8 mouse cellular contexts compared by ENCODE assay signal in the genomic region with DNA sequence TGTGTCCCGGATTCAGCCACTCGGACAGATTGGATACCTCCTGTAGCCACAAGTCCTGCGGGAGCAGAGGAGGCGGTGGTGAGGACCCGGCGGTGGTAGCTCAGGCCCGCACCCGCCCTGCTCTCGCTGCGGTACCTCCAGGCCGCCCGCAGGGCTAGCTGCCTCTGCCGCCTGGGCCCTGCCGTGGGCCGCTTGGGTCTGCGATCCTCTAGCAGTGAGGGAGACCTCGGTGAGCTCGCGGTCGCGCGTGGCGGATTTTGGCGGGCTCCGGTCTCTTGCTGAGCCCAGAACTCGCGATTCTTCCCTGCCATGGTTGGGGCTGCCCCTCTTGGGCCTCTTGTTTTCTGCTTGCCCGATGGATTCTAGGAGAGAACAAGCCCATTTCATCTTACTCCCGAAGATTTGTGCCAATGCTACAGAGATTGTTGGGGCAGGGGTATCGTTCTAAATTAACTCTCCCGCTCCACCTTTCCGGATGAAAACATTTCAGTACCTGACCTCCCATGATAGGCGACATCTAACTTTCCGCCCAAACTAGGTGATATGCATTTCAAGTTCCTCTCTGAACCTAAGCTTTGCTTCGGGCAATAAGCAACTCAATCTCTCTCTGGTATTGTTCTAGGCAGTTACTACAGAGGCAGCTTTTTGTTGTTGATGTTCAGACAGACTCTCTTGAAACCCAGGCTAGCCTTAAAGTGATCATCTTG. TPM values are rescaled to one million over a fixed set of nuclear protein-coding genes. Genes with fewer than 3 reads are reported as not detected.
DNase-seq lines count a peak whose midpoint lies in the region; ATAC-seq and TF ChIP-seq lines count a peak whose summit lies in the region.

No protein-coding gene starts in this region.

- TF ChIP-seq CTCF in left cerebral cortex, adult 2 months (IDR thresholded peaks at IDR 0.05) = no peak
- TF ChIP-seq CTCF in bone marrow, adult 2 months (IDR thresholded peaks at IDR 0.05; ENCODE audit: control insufficient read depth, insufficient read depth, low read length) = no peak
- TF ChIP-seq CTCF in forebrain, postnatal 0 days (IDR thresholded peaks at IDR 0.05; ENCODE audit: low read depth) = peak; percentile 11; the same call in 1 of the 2 replicates

- no peaks in the 10 kb centered on the region for H3K9me3 ChIP-seq in forebrain, postnatal 0 days (ENCODE audit: low read length)

- H3K9ac ChIP-seq in forebrain, postnatal 0 days = peak overlapping the region; percentile 91

- under 1% methylated on average over 35 of the region's 35 CpGs for WGBS in bone marrow, adult 2 months
- WGBS in forebrain, postnatal 0 days = 2% methylated on average over 34 of the region's 35 CpGs

- H3K27me3 ChIP-seq in forebrain, postnatal 0 days (ENCODE audit: insufficient read depth, low read length) = no peaks in the 10 kb centered on the region

- TF ChIP-seq POLR2A in bone marrow, adult 2 months (IDR thresholded peaks at IDR 0.05; ENCODE audit: borderline replicate concordance, control insufficient read depth, low read depth, low read length) = no peak

- peak overlapping the region; percentile 84 for H3K4me3 ChIP-seq in left cerebral cortex, adult 2 months
- H3K4me3 ChIP-seq in bone marrow, adult 2 months (replicated peaks; ENCODE audit: control insufficient read depth, low read depth, low read length) = peak overlapping the region; percentile 96
- peak overlapping the region; percentile 86 for H3K4me3 ChIP-seq in forebrain, postnatal 0 days (ENCODE audit: low read depth, low read length)

- H3K27ac ChIP-seq in left cerebral cortex, adult 2 months = peak overlapping the region; percentile 96
- peak overlapping the region; percentile 89 for H3K27ac ChIP-seq in bone marrow, adult 2 months (ENCODE audit: control insufficient read depth, insufficient read depth, low read depth, low read length, poor library complexity)
- H3K27ac ChIP-seq in forebrain, postnatal 0 days (ENCODE audit: low read depth, low read length) = peak overlapping the region; percentile 91; the same call in 1 of the 2 replicates

- no peak for DNase-seq in left cerebral cortex, adult 2 months (ENCODE audit: extremely low spot score in 1 of 2, low spot score in 2 of 2)
- no peak for DNase-seq in left cerebral cortex, postnatal 25 days (ENCODE audit: low spot score in 2 of 2)
- no peak for DNase-seq in forebrain, postnatal 0 days
- DNase-seq in left cerebral cortex, adult 18-20 months (ENCODE audit: low spot score in 2 of 2) = no peak
- no peak for DNase-seq in right cerebral cortex, postnatal 36 days (ENCODE audit: low spot score in 2 of 2)
- no peak for DNase-seq in yolk sac, embryonic 10.5 days (ENCODE audit: low spot score)

- intact Hi-C loops in left cerebral cortex, adult 2 months (cut with DNase I) = loop anchor here (2.0 to 5.0 kb wide), 4 partner anchors 129 to 336 kb away; partner anchors contain the start of genes Bbs1, Ccdc87, Ccs and Mrpl11
- intact Hi-C loops in left cerebral cortex, postnatal 25 days (cut with DNase I) = no loop called here

- peak overlapping the region; percentile 84 for H3K4me2 ChIP-seq in forebrain, postnatal 0 days (ENCODE audit: low read depth)

- peaks cover 5% of the 10 kb centered on the region for H3K4me1 ChIP-seq in bone marrow, adult 2 months (ENCODE audit: control insufficient read depth, insufficient read depth, low read length)
- peaks cover 11% of the 10 kb centered on the region; the same call in 1 of the 2 replicates for H3K4me1 ChIP-seq in forebrain, postnatal 0 days (ENCODE audit: insufficient read depth)

- H3K36me3 ChIP-seq in forebrain, postnatal 0 days (ENCODE audit: insufficient read depth) = peaks cover 20% of the 10 kb centered on the region; the same call in 1 of the 2 replicates

- peak; percentile 62 for ATAC-seq in forebrain, postnatal 0 days
- peak; percentile 48 for ATAC-seq in megakaryocyte progenitor cell, adult 5-6 weeks (replicated peaks; ENCODE audit: poor library complexity)

RNA-seq across cellular contexts. Expression of gene Rce1, which starts 0.5 kb away (rescaled TPM):
- total RNA-seq in left cerebral cortex, adult 2 months (2021) = 10 to 100 TPM; 26.4 to 30.6 TPM
- total RNA-seq in left cerebral cortex, postnatal 25 days (2021) = 10 to 100 TPM; 25.1 to 26.1 TPM
- polyA plus RNA-seq in bone marrow, adult 2 months (2011; ENCODE audit: insufficient read depth, insufficient read length, low replicate concordance, missing spikeins) = 18.8 and 26.2 TPM in 2 replicates
- 51.9 and 65.1 TPM in 2 replicates for total RNA-seq in forebrain, postnatal 0 days (2014; rRNA removed)
- 47.5 and 52.4 TPM in 2 replicates for polyA plus RNA-seq in forebrain, postnatal 0 days (2015; fragmentation: Nextera tagmentation; extraction: Ambion mirVana)
- total RNA-seq in megakaryocyte progenitor cell, adult 5-6 weeks (2015) = 25.7 and 26.5 TPM in 2 replicates
- total RNA-seq in megakaryocyte progenitor cell, adult 5-6 weeks (2017) = 14.0 and 24.6 TPM in 2 replicates
- total RNA-seq in left cerebral cortex, adult 18-20 months (2021) = 10 to 100 TPM; 27.3 to 27.7 TPM

RNA-seq across cellular contexts. Expression of gene Lrfn4, which starts 10.5 kb away (rescaled TPM):
- 10 to 100 TPM; 41.2 to 44.9 TPM for total RNA-seq in left cerebral cortex, adult 2 months (2021)
- 10 to 100 TPM; 47.2 to 47.3 TPM for total RNA-seq in left cerebral cortex, postnatal 25 days (2021)
- polyA plus RNA-seq in bone marrow, adult 2 months (2011; ENCODE audit: insufficient read depth, insufficient read length, low replicate concordance, missing spikeins) = 1.2 and 2.7 TPM in 2 replicates
- total RNA-seq in forebrain, postnatal 0 days (2014; rRNA removed) = 112 and 127 TPM in 2 replicates
- 17.1 and 17.2 TPM in 2 replicates for polyA plus RNA-seq in forebrain, postnatal 0 days (2015; fragmentation: Nextera tagmentation; extraction: Ambion mirVana)
- total RNA-seq in megakaryocyte progenitor cell, adult 5-6 weeks (2015) = 0.95 and 1.3 TPM in 2 replicates
- total RNA-seq in megakaryocyte progenitor cell, adult 5-6 weeks (2017) = 2.9 and 3.3 TPM in 2 replicates
- 10 to 100 TPM; 41.9 to 46.4 TPM for total RNA-seq in left cerebral cortex, adult 18-20 months (2021)

Comparison
In these comparisons a context has a peak if more than half of its experiments do, and no peak if none do; other contexts are left out.
1. RNA of gene Lrfn4, which starts 10.5 kb away (total RNA-seq): 112 to 127 TPM in forebrain, postnatal 0 days, 47.2 to 47.3 TPM in left cerebral cortex, postnatal 25 days, 41.9 to 46.4 TPM in left cerebral cortex, adult 18-20 months and 41.2 to 44.9 TPM in left cerebral cortex, adult 2 months; 0.95 to 3.3 TPM in megakaryocyte progenitor cell, adult 5-6 weeks; every median in the first group is over 4 times any median in the second.
2. Peak in every context shown above with its lines, with median percentiles within 50 percentile points of each other: H3K27ac ChIP-seq and H3K4me3 ChIP-seq.